Mouse (Mus musculus): Measurements from ENCODE around the gene Smurf1.

Gene Smurf1

DNA sequence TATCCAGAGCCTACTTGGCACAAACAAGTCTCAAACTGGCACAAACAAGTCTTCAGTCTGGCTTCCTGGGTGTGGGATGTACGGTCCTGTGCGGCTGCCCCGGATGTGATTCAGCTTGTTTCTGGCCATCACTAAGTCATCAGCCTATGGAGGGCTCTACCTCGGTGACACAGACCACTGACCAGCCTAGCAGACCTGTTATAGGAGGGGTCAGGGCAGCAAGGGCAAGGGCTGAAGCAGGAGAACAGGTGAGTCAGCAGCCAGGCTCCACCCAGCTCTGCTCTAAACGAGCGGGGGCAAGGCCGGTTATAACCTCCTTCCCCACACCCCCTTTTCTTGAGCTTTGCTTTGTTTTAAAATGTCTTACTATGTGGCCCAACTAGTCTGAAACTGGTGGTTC lies 11.2 kb downstream of the Smurf1 start:
- no peak for DNase-seq (ENCODE audit: low spot score)

DNA sequence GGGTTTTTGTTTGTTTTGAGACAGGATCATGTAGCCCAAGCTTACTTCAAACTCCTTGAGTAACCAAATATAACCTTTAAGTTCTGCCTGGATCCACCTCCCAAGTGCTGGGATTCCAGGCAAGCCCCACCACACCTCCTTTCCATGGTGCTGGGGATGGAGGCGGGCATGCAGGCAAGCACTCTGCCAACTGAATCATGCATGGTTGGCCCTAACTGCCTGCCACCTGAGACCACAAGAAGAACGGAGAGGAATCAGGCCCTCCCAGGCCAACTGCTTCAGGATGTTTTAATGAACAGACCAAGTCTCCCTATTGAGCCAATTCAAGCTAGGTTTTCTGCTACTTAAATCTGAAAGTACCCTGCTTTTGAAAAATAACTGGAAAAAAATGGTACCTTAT lies 13.1 kb downstream of the Smurf1 start:
- no peak for DNase-seq (ENCODE audit: low spot score)

DNA sequence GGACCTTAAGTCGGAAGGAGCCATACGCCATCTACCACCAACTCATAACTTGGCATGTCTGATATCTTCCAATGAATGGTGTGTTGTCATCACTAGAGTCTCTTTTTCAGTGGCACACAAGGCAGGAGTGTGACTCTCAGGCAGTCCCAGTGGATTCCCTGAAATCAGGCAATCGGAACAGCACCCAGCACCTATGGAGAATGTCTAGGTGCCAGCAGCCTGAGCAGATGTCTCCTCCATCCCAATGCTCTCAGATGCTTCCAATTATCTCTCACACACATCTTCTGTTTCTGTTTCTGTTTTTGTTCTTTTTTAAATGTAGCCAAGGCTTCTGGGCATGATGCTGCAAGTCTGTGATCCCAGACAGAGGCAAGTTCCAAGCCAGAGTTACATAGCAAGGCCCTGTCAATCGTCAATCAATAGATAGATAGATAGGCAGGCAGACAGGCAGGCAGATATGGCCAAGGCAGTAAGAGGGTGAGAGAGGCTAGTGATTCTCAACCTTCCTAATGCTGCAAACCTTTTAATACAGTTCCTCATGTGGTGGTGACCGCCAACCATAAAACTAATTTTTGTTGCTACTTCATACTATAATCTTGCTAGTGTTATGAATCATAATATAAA lies 15.1 kb downstream of the Smurf1 start:
- no peak for DNase-seq (ENCODE audit: low spot score)

DNA sequence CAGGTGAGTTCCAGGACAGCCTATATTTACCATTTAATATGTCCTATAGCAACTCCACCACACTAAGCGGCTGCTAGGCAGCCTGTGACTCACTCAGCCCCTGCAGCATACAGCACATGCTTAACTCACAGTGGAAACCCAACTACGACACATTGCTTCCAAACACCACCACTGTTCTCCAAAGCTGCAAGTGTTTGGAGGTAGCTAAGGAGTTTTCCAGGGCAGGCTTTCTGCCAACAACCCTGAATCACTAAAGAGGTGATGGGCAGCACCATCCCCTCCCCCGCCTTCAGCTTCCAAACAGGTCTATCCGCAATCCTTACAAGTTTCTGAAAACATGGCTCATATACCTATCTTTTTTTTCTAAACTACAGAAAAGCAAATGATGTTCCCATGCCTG lies 15.8 kb downstream of the Smurf1 start:
- no peak for DNase-seq (ENCODE audit: low spot score)

DNA sequence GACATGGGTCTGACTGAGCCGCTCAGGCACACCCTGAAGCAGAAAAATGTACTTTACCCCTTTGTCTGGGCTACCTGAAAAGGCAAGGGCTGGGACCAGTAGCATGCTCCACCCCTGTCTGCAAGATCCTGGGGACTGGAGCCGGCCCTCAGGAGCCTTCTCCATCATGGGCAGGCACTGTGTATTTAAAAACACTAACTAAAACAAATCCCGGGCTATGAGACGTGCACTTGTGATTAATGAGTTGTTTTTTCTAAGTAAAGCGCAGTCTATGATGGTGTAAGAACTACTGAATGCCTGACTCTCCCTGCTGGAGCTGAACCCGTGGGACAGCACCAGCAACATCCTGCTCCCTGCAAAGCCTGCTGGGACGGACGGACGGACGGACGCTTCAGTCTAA lies 17.2 kb downstream of the Smurf1 start:
- no peak for DNase-seq (ENCODE audit: low spot score)

DNA sequence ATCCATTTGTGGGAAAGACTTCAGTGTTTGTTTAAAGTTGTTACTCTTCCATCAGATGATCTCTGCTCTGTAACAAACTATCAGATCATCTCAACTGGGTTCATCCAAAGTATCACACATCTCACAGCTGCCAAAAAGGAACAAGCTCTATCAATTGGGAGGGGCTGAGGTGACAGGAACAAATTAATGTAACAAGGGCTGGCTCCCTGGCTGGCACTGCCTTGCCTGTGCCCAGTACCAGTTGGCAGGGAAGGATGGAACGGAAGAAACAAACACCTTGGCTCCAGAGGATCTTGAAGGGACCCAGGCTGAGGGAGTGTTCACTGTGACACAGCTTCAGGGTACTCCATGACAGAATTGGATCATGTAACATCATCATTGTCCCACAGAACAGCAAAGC lies 17.6 kb downstream of the Smurf1 start:
- DNase-seq (ENCODE audit: low spot score), result no peak

DNA sequence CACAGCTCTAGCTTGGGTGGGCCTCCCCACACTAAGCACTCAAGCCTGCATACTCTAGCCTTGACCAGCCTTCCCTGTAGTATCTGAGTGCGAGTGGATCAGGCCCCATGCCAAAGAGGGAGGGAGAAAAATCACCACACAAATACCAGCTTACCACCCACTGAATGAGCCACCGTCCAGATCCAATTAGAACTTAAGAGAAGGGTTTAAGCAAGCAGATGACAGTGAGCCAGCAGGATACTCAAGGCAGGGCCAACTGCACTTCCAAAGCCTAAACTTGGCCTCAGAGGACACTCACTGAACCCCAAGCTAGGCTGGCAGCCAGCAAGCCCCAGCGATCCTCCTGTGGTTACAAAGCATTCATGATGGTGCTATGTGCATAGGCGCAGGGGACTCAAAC lies 19.6 kb downstream of the Smurf1 start:
- DNase-seq (ENCODE audit: low spot score), result no peak

DNA sequence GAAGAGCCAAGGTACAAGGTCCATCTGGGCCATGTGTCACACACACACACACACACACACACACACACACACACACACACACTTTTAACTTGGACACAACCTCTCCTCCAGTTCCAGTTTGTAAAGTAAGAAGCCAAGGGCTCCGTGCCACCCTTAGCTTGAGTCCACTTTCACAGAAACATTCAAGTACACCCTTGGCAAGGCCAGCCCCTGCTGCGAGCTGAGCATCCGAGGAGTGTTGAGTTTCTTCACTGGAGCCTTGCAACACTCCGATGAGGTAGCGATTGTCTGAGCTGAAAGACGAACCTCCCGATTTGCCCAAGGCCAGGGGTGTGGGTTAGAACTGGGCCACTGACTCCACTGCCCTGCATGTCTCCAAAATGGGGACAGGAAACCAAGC lies 20.7 kb downstream of the Smurf1 start:
- DNase-seq (ENCODE audit: low spot score), result no peak

DNA sequence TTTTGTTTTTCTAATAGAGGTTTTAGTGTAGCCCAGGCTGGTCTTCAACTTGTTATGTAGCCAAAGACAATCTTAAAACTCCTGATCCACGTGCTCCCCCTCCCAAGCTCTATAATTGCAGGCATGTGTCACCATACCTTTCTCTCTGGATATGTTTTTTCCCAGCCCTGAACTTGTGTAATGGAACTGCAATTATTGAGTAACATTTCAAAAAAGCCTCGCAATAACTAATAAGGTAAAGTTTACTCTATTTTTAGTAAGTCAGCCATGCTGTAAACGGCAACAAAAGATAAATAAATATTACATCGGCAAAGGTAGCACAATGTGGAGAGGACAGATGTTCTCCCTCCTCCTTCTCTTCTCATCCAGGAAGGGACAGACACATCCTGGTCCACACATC lies 21.3 kb downstream of the Smurf1 start:
- DNase-seq (ENCODE audit: low spot score), result no peak

DNA sequence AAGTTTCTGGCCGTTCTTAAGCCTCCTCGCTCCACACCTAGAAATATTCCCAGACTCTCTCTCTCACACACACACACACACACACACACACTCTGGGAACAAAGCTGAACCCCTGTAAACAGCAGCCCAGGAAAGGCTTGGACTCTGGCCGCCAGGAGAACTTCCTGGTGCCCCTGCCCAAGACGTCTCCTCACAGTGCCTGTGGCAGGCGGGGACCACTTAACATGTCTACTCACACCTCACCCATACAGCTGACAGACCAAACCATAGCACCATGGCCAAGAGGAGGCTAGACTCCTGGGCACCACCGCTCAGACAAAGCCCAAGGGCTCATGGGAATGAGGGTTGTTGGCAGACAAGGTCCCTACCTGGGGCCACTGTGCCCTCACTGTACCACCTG lies 22.3 kb downstream of the Smurf1 start:
- no peak for DNase-seq (ENCODE audit: low spot score)

DNA sequence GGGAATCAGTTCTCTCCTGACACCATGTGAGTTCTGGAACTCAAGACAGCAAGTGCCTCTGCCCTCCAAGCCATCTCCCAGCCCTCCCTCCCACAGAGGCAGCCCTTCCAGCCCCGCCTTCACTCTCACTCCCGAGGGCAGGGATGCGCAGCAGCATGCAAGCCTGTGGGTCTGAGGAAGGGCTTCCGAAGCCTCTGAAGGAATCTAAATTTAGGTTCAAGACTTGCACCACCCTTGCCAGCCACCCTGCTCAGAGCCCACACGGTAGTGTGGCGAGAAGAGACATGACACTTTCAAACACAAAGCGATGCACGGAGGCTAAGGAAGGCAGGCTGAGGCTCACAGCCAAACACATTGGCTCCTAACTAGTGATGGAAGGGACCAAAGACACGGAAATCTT lies 23.2 kb downstream of the Smurf1 start:
- DNase-seq (ENCODE audit: low spot score), result no peak

DNA sequence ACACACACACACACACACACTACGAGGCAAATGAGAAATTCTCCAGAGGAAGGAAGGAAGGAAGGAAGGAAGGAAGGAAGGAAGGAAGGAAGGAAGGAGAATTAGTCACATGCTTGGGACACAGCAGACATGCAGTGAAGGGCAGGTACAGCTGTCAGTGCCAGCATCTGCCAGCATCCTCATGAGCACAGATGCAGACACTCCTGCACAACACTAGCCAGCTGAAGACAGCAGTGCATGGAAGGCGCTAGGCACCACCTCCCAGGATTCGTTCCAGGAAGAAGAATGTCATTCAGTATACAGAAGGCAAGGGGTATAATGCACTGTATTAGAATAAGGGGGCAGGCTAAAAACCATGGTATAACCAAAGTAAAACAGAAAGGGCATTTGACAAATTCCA lies 24.7 kb downstream of the Smurf1 start:
- no peak for DNase-seq (ENCODE audit: low spot score)

DNA sequence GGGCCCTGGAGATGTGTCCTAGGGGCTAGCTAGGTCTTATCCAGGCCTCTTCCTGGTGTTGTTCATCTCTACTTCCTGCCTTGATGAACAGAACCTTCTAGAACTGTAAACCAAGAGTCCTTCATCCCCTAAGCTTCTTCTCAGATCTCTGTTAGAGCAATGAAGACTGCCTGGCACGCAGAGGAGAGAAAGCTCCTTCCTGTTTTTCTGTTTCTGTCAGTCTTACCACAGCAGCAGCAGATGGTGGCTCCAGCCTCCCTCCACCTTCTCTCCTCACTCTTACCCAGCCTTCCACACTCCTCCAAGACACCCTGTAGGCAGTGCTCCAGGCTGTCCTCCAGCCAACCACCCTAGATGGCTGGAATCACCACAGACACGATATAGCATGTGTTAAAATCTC lies 28.3 kb downstream of the Smurf1 start:
- DNase-seq (ENCODE audit: low spot score), result no peak

DNA sequence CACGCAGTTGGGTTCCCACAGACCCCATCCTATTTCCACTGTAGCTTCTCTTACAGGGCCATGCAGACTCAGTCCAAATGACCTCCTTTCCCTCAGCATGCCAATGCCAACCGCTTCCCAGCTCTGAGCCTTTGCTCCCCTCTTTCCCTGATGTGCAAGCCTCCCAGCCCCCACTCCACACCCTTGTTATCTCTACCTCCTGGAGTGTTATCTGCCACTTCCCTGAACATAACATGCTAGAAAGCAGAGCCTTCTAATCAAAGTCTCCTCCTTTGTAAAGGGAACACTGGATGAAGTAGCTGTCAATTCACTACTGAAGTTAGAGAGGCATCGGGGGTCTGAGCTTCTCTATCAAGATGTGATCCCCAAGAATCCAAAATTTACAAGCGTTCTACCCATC lies 32.2 kb downstream of the Smurf1 start:
- DNase-seq (ENCODE audit: low spot score), result no peak

DNA sequence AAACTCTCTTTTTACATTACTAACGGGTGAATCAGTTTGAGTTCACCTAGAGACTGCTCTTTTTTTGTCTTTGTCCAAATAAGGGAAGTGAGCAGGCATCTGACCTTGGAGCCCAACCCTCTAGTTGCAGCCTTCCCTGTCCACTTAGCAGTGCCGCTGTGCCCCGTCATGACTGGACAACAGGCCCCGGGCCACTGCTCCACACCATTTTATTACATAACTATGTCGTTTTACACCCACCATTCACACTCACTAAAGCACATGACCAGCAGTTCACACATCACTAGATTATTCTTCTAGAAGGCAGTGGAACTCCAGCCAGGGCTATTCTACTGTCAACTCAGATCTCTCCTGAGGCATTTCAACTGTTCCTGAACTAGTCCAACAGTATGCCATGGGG lies 33.8 kb downstream of the Smurf1 start:
- DNase-seq (ENCODE audit: low spot score), result no peak

DNA sequence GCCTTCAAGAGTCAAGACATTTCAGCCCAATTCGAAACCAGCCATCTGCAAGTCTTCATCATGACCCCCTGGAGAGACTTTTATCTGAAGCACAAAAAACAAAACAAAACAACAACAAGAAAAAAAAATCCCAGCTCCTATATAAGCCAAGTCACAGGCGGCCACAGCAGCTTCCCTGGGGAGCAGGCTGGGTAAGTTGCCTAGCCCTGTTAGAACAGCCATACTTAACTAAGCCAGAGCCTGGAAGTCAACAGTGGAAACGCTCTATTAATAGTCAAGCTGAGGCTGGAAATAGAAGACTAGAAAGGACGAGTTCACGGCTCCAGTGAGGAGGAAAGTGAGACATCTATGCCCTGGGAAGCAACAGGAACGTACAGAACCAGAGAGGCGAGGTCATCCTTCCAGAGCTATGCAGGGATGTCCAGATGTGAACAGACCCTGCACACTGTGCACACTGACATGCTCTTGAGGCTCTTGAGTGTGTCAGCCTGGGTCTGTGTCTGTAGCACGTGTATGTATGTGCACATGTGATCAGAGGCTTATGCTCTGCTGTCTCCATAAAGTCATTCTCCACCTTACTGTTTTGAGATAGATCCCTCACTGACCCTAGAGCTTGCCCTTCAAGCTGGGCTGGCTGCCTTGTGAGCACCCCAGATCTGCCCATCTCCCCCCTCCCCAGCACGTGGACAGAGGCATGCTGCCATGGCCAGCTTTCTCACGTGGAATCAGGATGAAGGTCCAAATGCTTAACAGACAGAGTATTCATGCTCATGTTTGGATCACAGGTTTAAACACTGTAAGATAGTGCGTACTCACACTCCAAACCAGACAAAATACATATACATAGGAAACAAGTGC lies 36.6 kb downstream of the Smurf1 start:
- DNase-seq (ENCODE audit: low spot score), result no peak

DNA sequence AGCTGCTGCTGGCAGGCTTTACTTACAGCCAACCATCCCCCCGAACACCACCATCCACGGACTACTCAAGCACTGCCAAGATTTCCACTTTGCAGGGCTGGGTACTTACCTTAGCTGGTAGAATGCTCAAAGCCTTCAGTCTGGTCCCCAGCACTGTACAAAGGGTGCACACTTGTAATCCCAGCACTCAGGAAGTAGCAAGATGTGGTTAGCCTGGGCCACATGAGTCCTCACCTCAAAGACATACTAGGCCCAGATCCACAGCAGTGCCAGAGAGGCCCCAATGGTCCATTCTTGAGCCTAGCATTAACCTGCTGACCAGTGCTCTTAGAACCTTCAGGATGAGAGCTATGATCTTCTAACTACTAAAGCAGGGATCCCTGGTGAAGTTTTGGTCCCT lies 39.4 kb downstream of the Smurf1 start:
- no peak for DNase-seq (ENCODE audit: low spot score)

DNA sequence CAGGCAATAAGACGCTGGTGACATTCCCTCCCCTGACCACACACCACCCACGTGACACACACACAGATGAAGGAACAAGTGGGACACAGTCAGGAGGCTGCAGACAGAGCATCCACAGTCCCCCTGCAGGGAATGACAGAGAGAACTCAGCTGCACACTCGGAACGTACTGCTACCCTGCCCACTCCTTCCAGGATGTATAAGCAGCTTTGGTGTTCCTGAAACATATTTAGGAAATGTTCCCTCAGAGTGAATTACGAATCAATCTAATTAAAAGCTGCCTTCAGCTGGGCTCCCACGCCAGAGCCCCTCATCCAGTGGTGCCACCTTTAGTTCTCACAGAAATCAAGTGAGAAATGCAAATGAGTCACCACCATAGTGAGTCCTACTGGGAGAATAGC lies 42.3 kb downstream of the Smurf1 start:
- DNase-seq (ENCODE audit: low spot score), result peak; percentile 62

DNA sequence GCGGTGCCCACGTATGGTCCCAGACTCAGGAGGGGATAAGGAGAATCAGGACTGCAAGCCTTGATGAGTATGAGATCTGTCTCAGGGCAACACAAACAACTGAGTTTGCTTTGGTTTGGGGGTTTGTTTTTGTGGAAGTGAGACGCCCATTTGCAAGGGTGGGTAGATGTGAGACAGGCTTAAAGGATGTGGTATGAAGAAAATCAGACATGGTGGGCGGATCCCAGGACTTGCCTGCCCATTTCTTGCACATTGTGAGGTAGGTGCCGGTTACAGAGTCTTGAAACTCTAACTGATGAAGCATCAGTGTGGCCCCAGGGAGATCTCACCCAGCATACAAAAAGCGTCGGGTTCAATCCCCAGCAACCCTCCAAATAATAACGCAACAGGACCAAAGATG lies 45.9 kb downstream of the Smurf1 start:
- DNase-seq (ENCODE audit: low spot score), result no peak

DNA sequence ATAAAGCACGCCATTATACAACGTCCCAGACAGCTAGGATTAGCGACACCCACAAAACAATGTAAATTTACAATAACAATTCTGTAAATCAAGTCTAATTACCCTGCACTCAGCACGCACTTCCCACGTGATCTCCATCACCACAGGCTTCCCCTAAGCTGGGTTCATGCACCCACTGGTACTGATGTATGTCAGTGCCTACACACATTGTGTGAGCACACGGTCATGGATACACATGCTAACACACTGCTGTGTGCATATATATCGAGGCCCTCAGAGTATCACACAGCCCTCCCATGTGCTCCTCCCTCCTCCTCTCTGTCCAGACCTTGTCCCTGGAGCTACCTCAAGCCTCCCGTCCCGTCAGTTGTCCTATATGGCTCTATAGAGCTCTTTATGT lies 46.5 kb downstream of the Smurf1 start:
- DNase-seq (ENCODE audit: low spot score), result no peak

DNA sequence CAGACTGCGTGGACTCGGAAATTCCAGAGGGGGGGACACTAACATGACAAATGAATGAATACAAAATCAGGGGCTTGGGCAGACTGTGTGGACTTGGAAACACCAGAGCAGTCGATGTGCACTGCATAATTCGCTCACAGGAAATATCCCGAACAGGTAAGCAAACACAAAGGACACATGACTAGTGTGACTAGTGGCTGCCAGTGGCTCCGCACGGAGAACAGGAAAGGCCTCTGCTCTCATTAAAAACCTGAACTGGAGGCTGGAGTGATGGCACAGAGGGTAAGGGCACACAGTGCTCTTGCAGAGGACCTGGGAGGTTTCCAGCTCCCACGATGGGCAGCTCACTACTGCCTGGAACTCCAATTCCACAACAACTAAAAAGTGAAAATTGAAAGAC lies 47.4 kb downstream of the Smurf1 start:
- no peak for DNase-seq (ENCODE audit: low spot score)

DNA sequence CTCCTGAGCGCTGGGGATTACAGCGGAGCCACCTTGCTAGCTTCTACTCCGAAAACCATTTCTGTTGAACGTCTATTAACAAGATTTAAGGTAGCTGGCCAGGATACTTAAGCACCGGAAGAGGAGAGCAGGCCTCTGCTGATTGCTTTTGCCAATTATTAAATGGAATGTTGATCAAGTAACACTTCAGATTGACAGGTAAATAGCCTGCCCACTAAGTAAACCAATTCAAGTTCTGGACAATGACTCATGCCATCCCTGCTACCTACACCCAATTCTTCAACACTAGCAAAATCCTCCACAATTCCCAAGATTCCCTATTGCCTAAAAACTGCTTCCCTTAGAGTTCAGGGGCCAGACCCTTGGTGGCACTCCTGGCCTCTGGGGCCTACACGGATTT lies 48.5 kb downstream of the Smurf1 start:
- DNase-seq (ENCODE audit: low spot score), result no peak

DNA sequence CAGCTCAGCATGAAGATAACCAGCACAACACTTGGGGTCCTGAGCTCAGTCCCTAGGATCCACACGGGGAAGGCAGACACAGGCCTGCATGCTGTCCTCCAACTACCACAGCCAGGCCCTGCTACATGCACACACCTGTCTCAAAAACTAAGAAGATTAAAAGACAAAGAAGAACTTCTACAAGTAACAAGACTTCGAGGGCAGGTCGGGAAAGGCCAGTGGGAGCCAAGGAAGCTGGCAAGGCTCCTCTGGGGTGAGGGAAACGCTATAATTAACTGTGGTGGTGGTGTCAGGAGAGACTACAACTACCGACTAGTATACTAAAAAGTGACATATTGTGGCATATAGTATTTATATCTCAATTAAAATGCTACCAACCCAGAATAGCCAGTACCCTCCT lies 49.8 kb downstream of the Smurf1 start:
- no peak for DNase-seq (ENCODE audit: low spot score)

DNA sequence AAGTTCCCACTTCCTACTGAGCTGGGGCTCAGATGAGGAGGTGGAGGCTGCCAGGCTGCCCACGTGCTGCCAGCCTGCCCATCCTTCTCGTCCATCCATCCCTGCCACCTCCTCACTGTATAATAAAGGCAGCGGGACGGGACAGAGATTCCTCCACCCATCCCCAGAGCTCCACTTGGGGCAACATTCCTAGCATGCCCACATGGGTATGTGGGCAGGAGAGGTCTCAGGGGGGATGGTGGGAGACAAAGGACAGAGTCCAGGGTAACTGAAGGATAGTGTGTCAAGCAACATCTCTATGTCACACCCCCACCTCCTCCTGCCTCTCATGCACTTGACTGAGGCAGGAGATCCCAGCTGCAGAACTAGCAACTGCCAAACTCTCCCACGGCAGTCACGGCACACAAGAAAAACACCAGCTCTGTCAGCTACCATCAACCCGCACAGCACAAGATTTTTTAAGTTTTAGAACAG lies 51.2 kb downstream of the Smurf1 start:
- no peak for DNase-seq (ENCODE audit: low spot score)
